Mouse (Mus musculus) MN1 (cell line): Measurements from ENCODE around the gene Grm2.
"Not testable (repeated sequence)": the region's sequence is repeated elsewhere in the genome, so short reads cannot be mapped to it uniquely, and the experiment has no call there.

Experiments used
- DNase-seq: peaks from one replicate; pipeline ENCODE4 v3.0.0-alpha.2; 2016; ENCODE audit warnings: low spot score

Grm2 gene

GRCm38 (mm10) chr9:106652720-106653119 is 3.2 kb downstream of the Grm2 start:
- no peak for DNase-seq

GRCm38 (mm10) chr9:106647226-106647625 is 8.7 kb downstream of the Grm2 start:
- no peak for DNase-seq

GRCm38 (mm10) chr9:106645684-106646271 is 10.1 kb downstream of the Grm2 start:
- no peak for DNase-seq

GRCm38 (mm10) chr9:106643787-106644186 is 12.1 kb downstream of the Grm2 start:
- no peak for DNase-seq

GRCm38 (mm10) chr9:106643128-106643527 is 12.8 kb downstream of the Grm2 start:
- peak; percentile 80 for DNase-seq

GRCm38 (mm10) chr9:106641346-106641745 is 14.5 kb downstream of the Grm2 start:
- no peak for DNase-seq

GRCm38 (mm10) chr9:106638154-106638553 is 17.7 kb downstream of the Grm2 start:
- no peak for DNase-seq

- DNase-seq, result no peak
Measured at GRCm38 (mm10) chr9:106632185-106632584, 23.7 kb downstream of the Grm2 start.

GRCm38 (mm10) chr9:106627796-106628195 is 28.1 kb downstream of the Grm2 start:
- DNase-seq, result peak; percentile 47

GRCm38 (mm10) chr9:106626282-106626681 is 29.6 kb downstream of the Grm2 start, which contains the start of gene Iqcf6:
Gene Iqcf6, plus strand, starts transcription at chr9:106626582.
- DNase-seq, result no peak

GRCm38 (mm10) chr9:106617496-106617895 is 38.4 kb downstream of the Grm2 start:
- no peak for DNase-seq

GRCm38 (mm10) chr9:106616306-106616705 is 39.6 kb downstream of the Grm2 start:
- no peak for DNase-seq

GRCm38 (mm10) chr9:106614616-106615015 is 41.3 kb downstream of the Grm2 start:
- no peak for DNase-seq

GRCm38 (mm10) chr9:106613951-106614350 is 41.9 kb downstream of the Grm2 start:
- no peak for DNase-seq

GRCm38 (mm10) chr9:106610727-106611126 is 45.2 kb downstream of the Grm2 start:
- DNase-seq, result no peak

- peak; percentile 74 for DNase-seq
Measured at GRCm38 (mm10) chr9:106600546-106600945, 55.3 kb downstream of the Grm2 start.

GRCm38 (mm10) chr9:106598466-106598865 is 57.4 kb downstream of the Grm2 start:
- no peak for DNase-seq

- DNase-seq, result peak; percentile 44
Measured at GRCm38 (mm10) chr9:106595836-106596235, 60.0 kb downstream of the Grm2 start.

GRCm38 (mm10) chr9:106595402-106595801 is 60.5 kb downstream of the Grm2 start:
- DNase-seq, result not testable (repeated sequence)
